Mouse (Mus musculus): Measurements from ENCODE around the gene Thrb. TPM values are rescaled to one million over a fixed set of nuclear protein-coding genes. Genes with fewer than 3 reads are reported as not detected.

Gene Thrb
- polyA plus RNA-seq, 1 experiment from 2014 or later, result 0.74 TPM

DNA sequence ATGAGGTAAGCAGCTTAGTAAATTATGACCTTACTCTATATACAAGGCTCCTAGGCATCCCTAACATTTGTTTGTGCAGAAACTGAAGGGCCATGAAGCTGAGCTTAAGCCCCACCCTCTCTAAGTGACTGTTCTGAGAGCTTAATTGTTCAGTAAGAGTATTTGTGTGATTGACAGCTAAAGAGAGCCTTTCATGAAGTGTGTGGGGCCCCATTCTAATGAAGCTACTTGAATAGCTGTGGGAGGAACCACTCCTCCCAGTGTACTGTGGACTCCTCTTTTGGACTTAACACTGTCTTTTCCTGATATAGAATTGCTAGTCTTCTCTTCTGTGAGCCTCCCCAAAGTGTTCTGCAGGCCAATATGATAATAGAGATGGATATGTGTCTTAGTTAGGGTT lies 88.9 kb downstream of the Thrb start:
- Histone ChIP-seq H3K27me3 (ENCODE audit: poor library complexity, severe bottlenecking) (no peaks in the 10 kb centered on the region), H3K27ac (no peak overlapping the region), H3K9me3 (no peaks in the 10 kb centered on the region), H3K36me3 (replicated peaks) (no peaks in the 10 kb centered on the region), H3K4me3 (no peak overlapping the region), H3K4me1 (peaks cover 32% of the 10 kb centered on the region)
- DNase-seq (ENCODE audit: extremely low spot score, low spot score), result no peak

DNA sequence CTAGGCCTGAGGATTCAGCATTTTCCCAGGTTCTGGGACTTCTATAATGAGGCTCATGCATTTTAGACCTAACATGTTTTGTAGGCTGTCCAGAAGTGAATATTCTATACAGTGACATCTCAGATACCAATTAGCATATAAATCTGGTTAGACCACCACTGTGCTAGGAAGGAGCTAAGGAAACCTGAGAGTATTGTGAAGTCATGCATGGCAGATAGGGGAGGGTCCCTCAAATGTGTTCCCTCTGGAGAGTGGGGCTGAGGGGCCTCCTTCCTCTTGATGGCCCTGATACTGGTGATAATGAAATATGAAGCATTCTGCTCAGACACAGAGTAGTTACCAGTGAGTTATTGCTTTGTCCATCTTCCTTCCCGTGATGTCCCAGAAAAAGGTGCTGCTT lies 91.8 kb downstream of the Thrb start:
- H3K4me1 ChIP-seq, result peaks cover 36% of the 10 kb centered on the region
- DNase-seq (ENCODE audit: extremely low spot score, low spot score), result no peak
- no peak overlapping the region for H3K4me3 ChIP-seq
- H3K36me3 ChIP-seq (replicated peaks), result no peaks in the 10 kb centered on the region
- H3K27ac ChIP-seq, result no peak overlapping the region
- H3K9me3 ChIP-seq, result no peaks in the 10 kb centered on the region
- H3K27me3 ChIP-seq (ENCODE audit: poor library complexity, severe bottlenecking), result no peaks in the 10 kb centered on the region
- WGBS, result 91% methylated on average over 1 of the region's 1 CpGs

DNA sequence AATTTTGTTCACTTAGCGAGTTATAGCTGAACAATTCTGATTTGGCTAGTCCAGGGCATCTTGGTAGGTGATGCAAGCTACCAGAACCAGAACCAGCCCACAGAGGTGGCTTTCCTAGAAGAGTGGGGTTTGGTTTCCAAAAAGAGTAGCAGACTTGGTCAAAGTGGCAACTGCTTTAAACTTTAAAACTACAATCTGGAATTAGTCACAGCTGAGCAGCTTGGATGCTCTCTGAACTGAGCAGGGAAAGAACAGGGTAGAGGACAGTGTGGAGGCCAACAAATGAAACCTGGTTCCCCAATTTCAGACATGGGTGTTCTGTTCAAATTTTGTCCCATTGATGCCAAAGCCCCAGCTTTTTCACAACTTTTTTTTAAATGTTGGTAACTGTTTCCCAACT lies 93.4 kb downstream of the Thrb start:
- Histone ChIP-seq H3K4me1 (peaks cover 29% of the 10 kb centered on the region), H3K9me3 (no peaks in the 10 kb centered on the region), H3K4me3 (no peak overlapping the region), H3K27ac (no peak overlapping the region), H3K36me3 (replicated peaks) (no peaks in the 10 kb centered on the region), H3K27me3 (ENCODE audit: poor library complexity, severe bottlenecking) (no peaks in the 10 kb centered on the region)
- 90% methylated on average over 1 of the region's 1 CpGs for WGBS
- no peak for DNase-seq (ENCODE audit: extremely low spot score, low spot score)

DNA sequence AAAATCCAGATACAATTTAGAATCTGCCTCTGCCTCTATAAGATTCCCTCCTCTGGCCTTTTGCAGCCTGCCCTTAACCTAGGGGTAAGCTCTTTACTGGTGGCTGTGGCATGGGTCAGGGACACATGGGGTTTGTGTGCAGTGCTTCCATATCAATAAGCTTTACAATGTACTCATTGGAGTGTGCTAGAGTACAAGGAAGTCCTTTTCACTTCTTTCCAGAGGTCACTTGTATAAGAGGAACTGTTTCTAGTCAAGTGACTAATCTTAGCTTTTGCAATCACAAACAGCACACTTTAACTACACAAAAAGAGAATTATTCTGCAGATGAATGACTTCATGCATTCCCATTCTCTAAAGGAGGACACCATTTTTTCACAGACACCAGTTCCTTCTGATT lies 96.7 kb downstream of the Thrb start:
- Histone ChIP-seq H3K9me3 (no peaks in the 10 kb centered on the region), H3K4me3 (no peak overlapping the region), H3K27ac (no peak overlapping the region), H3K4me1 (peaks cover 18% of the 10 kb centered on the region), H3K36me3 (replicated peaks) (no peaks in the 10 kb centered on the region), H3K27me3 (ENCODE audit: poor library complexity, severe bottlenecking) (no peaks in the 10 kb centered on the region)
- no peak for DNase-seq (ENCODE audit: extremely low spot score, low spot score)

DNA sequence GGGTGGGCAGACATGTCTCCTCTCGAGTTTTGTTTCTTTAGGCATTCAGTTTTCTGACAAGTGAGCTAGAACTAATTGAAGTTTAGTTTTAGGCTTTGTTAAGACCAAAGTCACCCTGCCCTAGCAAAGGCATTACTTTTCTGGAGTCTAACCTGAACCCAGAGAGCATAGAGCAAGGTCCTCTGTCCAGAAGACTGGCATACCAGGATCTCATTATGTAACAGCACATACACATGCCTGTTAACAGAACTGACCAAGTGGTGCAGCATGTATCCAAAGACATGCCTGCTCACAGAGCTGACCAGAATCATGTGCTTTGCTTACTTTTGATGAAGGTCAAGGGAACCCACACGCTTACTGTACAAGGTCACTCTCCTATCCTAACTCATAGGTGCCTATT lies 107.9 kb downstream of the Thrb start:
- no peaks in the 10 kb centered on the region for H3K27me3 ChIP-seq (ENCODE audit: poor library complexity, severe bottlenecking)
- 72% methylated on average over 2 of the region's 2 CpGs for WGBS

DNA sequence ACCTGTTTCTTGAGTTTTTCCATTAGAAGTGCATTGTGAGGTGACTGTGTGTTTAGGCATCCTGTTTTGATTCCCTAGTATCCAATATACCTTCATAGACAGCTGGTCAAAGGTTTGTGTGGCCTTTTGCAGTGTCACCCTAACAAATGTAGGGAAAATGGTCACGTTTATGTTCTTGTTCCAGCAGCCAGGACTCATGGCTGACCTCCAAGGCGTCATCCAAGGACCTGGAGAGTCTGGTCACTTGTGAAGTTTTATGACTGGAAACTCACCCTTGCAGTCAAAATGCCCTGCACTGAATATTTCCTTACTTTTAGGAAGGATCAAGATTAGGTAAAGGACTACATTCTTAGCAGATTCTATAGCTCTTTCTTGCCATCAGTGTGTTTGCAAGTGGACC lies 114.3 kb downstream of the Thrb start:
- H3K4me3 ChIP-seq, result no peak overlapping the region
- WGBS, result 86% methylated on average over 2 of the region's 2 CpGs
- no peaks in the 10 kb centered on the region for H3K9me3 ChIP-seq
- no peaks in the 10 kb centered on the region for H3K36me3 ChIP-seq (replicated peaks)
- no peak for DNase-seq (ENCODE audit: extremely low spot score, low spot score)
- H3K27ac ChIP-seq, result no peak overlapping the region
- no peaks in the 10 kb centered on the region for H3K4me1 ChIP-seq
- no peaks in the 10 kb centered on the region for H3K27me3 ChIP-seq (ENCODE audit: poor library complexity, severe bottlenecking)

More for the DNA sequence above, 107.9 kb downstream of the Thrb start:
- no peaks in the 10 kb centered on the region for H3K36me3 ChIP-seq (replicated peaks)
- no peaks in the 10 kb centered on the region for H3K4me1 ChIP-seq
- no peak overlapping the region for H3K4me3 ChIP-seq
- H3K9me3 ChIP-seq, result no peaks in the 10 kb centered on the region
- DNase-seq (ENCODE audit: extremely low spot score, low spot score), result no peak
- H3K27ac ChIP-seq, result no peak overlapping the region

DNA sequence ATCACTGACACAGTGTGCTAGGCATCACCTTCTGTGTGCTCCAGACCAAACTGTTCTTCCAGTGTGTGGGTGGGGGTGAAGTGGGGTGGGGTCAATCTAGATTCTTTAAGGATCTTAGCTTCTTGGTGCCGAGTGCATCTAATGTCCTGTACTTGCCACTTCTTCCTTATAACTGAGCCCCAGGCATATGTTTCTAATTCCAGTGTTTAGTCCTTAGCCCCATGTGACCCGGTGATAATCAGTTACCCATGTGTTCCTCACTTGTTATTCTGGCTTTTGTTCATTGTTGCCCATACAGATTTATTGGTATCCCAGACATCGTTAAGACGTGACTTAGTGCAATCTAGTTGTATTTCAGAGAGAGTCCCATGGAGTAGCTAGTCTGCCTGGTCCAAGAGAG lies 121.9 kb downstream of the Thrb start:
- Histone ChIP-seq H3K4me3 (no peak overlapping the region), H3K4me1 (peaks cover 26% of the 10 kb centered on the region), H3K27ac (no peak overlapping the region), H3K9me3 (no peaks in the 10 kb centered on the region), H3K27me3 (ENCODE audit: poor library complexity, severe bottlenecking) (no peaks in the 10 kb centered on the region), H3K36me3 (replicated peaks) (no peaks in the 10 kb centered on the region)
- no peak for DNase-seq (ENCODE audit: extremely low spot score, low spot score)
- 68% methylated on average over 4 of the region's 4 CpGs for WGBS

DNA sequence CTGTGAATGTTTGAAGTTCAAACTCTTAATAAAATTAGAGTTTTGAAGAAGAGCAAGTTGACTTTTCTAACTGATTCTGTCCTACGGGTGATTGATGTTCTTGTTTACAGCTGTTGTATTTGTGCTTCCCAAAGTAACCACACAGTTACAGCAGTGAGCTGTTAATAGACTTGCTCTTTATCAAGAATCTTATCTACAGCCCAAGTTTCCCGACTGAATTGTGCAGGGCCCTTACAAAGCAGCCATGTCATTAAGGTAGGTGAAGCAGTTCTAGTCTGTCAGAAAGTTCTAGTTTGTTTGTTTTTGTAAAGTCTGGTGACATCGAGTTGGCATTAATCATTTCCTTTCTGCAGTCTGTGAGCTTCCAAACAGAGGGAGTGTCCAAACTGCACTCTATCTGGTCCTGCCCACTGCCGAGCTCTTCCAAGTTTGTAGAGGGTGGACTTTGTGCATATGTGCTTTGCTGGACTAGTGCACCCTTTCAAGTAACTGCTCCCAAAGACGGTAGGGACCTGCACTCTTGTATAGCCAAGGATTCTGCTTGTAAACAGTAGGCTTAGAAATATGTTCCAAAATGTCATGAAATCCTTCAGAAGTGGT lies 124.2 kb downstream of the Thrb start:
- Histone ChIP-seq H3K4me3 (no peak overlapping the region), H3K36me3 (replicated peaks) (no peaks in the 10 kb centered on the region), H3K27me3 (ENCODE audit: poor library complexity, severe bottlenecking) (no peaks in the 10 kb centered on the region), H3K9me3 (no peaks in the 10 kb centered on the region), H3K27ac (no peak overlapping the region), H3K4me1 (peaks cover 36% of the 10 kb centered on the region)
- no peak for DNase-seq (ENCODE audit: extremely low spot score, low spot score)
- 74% methylated on average over 5 of the region's 5 CpGs for WGBS

DNA sequence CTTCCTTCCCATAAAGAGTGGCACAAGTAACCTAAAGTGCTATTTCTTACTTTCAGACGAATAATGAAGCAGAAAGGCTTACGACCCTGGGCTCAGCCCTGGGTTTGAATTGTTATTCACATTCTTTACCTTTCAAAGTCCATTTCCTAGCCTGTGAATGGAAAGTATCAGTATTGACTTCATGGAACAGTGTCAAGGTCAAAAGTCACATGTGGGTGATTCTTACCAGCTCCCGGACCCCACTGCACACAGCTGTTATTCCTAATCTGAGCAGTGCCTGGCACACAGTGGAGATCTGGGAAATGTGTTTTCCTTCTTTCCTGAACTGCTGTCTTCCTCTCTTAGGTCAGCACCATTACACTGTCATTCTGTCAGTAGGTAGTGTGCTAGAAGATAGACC lies 125.3 kb downstream of the Thrb start:
- H3K27ac ChIP-seq, result no peak overlapping the region
- no peak for DNase-seq (ENCODE audit: extremely low spot score, low spot score)
- H3K36me3 ChIP-seq (replicated peaks), result no peaks in the 10 kb centered on the region
- peaks cover 36% of the 10 kb centered on the region for H3K4me1 ChIP-seq
- no peaks in the 10 kb centered on the region for H3K9me3 ChIP-seq
- H3K27me3 ChIP-seq (ENCODE audit: poor library complexity, severe bottlenecking), result no peaks in the 10 kb centered on the region
- 48% methylated on average over 3 of the region's 3 CpGs for WGBS
- H3K4me3 ChIP-seq, result no peak overlapping the region

DNA sequence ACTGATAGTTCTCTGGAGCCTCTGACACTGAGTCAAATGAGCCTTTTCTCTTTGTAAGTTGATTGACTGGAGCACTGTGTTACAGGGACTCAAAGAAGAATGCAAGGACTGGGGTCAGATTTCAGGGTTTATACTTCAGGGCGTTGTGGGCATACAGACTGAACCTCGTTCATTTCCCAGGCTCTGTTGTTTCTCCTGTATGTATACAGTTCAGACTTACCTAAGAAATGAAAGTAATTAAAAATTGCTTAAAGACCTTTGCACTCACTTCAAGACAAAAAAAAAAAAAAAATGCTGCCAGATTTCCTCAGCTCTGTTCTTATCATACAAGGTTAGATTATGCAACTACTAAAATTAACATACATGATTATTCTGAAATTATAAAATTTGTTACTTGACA lies 126.2 kb downstream of the Thrb start:
- no peaks in the 10 kb centered on the region for H3K27me3 ChIP-seq (ENCODE audit: poor library complexity, severe bottlenecking)
- peaks cover 36% of the 10 kb centered on the region for H3K4me1 ChIP-seq
- no peak overlapping the region for H3K27ac ChIP-seq
- H3K9me3 ChIP-seq, result no peaks in the 10 kb centered on the region
- WGBS, result 2% methylated on average over 2 of the region's 2 CpGs
- no peak for DNase-seq (ENCODE audit: extremely low spot score, low spot score)
- H3K4me3 ChIP-seq, result no peak overlapping the region
- H3K36me3 ChIP-seq (replicated peaks), result no peaks in the 10 kb centered on the region

DNA sequence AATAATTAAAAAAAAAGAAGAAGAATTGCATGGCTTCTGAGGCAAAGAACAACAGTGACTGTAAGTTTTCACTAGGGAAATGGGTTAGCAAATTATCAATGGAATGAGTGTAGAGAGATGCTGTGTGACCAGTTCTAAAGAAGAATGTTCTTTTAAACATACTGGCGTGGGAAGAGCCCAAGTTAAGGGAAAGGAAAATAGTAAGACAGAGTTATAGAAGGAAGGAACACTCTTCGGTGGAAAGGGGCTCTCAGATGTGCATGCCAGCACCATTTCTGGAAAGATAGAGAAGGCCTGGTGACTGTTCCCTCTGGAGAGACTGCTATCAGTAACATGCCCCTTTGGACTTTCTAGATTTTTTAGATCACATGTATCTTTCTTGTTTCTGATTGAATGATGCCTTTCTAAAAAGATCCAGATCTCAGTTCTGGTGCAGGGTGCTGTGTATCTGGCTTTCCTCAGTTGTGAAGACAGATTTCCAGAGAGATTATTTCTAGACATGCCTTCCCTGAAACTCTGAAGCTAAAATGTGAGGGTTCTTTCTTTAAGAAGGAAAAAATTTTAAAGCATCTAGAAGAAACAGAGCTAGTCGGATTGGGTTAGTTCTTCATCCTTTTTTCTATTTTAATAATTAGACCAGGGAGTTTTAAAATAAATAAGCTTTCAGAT lies 144.0 kb downstream of the Thrb start:
- Histone ChIP-seq H3K4me1 (no peaks in the 10 kb centered on the region), H3K27me3 (ENCODE audit: poor library complexity, severe bottlenecking) (no peaks in the 10 kb centered on the region), H3K9me3 (no peaks in the 10 kb centered on the region), H3K4me3 (no peak overlapping the region), H3K27ac (no peak overlapping the region), H3K36me3 (replicated peaks) (no peaks in the 10 kb centered on the region)
- DNase-seq (ENCODE audit: extremely low spot score, low spot score), result no peak
- 83% methylated on average over 3 of the region's 3 CpGs for WGBS

DNA sequence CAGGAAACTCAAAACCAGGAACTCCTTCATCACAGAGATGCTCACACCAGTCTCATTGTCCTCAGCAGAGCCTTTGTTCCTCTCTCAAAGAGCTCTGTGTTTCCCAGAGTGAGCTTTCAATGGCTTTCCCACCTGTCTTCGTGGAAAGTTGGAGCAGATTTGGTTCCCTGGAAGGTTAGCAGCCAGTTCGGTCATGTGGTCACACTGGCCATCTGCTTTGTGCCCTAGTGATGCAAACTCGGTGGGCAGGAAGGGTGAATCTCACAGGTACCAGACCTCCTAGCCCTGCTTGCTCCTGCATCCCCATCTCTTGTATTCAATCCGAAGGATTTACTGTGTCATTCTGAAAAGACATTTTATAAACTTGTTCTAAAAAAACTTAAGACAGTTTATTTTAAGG lies 151.0 kb downstream of the Thrb start:
- H3K4me3 ChIP-seq, result no peak overlapping the region
- H3K27ac ChIP-seq, result no peak overlapping the region
- no peaks in the 10 kb centered on the region for H3K9me3 ChIP-seq
- no peak for DNase-seq (ENCODE audit: extremely low spot score, low spot score)
- WGBS, result 64% methylated on average over 4 of the region's 4 CpGs
- H3K4me1 ChIP-seq, result no peaks in the 10 kb centered on the region
- no peaks in the 10 kb centered on the region for H3K27me3 ChIP-seq (ENCODE audit: poor library complexity, severe bottlenecking)
- no peaks in the 10 kb centered on the region for H3K36me3 ChIP-seq (replicated peaks)

DNA sequence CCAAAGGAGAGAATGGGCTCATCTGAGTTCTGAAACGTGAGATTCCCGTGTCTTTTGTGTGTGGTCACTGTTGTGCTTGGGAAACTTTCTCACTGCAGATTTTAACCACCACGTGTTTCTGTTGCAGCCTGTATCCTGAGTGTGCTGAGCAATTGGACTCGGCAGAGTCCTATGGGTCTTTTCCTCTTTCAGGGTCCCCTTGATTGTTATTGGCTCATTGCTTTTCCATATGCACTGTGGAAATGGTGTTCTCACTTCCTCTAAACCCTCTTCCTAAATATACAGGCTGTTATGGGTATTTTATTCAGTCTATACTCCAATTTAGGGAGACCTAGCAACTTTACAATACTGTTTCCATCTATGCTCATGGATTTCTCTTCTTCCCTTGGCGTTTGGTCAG lies 152.4 kb downstream of the Thrb start:
- Histone ChIP-seq H3K27ac (no peak overlapping the region), H3K4me3 (no peak overlapping the region), H3K27me3 (ENCODE audit: poor library complexity, severe bottlenecking) (no peaks in the 10 kb centered on the region), H3K9me3 (no peaks in the 10 kb centered on the region), H3K36me3 (replicated peaks) (no peaks in the 10 kb centered on the region), H3K4me1 (no peaks in the 10 kb centered on the region)
- no peak for DNase-seq (ENCODE audit: extremely low spot score, low spot score)
- 88% methylated on average over 5 of the region's 5 CpGs for WGBS

DNA sequence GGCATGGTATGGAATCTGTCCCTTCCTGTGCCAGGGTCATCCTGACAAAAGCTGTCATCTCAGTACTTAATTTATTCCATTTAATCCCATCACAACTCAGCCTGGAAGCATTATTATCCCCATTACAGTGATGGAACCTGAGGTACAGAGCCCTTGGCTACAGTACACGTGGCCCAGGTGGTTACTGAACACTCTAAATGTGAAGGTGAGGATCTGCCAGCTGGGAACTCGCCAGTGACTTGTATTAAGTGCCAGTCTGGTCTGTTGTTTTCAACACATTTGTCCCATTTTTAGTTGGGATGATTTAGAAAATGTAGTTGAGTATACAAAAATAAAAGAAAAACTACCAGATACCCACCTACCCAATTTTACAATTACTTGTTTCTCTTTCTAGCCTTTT lies 155.0 kb downstream of the Thrb start:
- 85% methylated on average over 2 of the region's 2 CpGs for WGBS
- Histone ChIP-seq H3K9me3 (no peaks in the 10 kb centered on the region), H3K36me3 (replicated peaks) (no peaks in the 10 kb centered on the region), H3K27me3 (ENCODE audit: poor library complexity, severe bottlenecking) (no peaks in the 10 kb centered on the region), H3K4me3 (no peak overlapping the region), H3K4me1 (no peaks in the 10 kb centered on the region), H3K27ac (no peak overlapping the region)
- no peak for DNase-seq (ENCODE audit: extremely low spot score, low spot score)

All from forebrain, embryonic 10.5 days (tissue).